Mouse (Mus musculus): Measurements from ENCODE around the gene Ccl26. TPM values are rescaled to one million over a fixed set of nuclear protein-coding genes. Genes with fewer than 3 reads are reported as not detected.
"Not testable (repeated sequence)": the region's sequence is repeated elsewhere in the genome, so short reads cannot be mapped to it uniquely, and the experiment has no call there.

Gene Ccl26
- total RNA-seq (2021), result not detected
- long read RNA-seq, experiment 1, result 0 reads
- long read RNA-seq, experiment 2, result 0 reads

- DNase-seq (ENCODE audit: low spot score in 2 of 2), result no peak
These were observed at the start of gene Ccl26 for GRCm38 (mm10) chr5:135563469-135563868. Ccl26 (minus strand) TSS chr5:135563569.

GRCm38 (mm10) chr5:135609794-135610193, 46.4 kb upstream of the Ccl26 start:
- DNase-seq (ENCODE audit: low spot score in 2 of 2), result no peak

- no peak for DNase-seq (ENCODE audit: low spot score in 2 of 2)
These were observed 44.2 kb upstream of the Ccl26 start for GRCm38 (mm10) chr5:135607581-135607980.

DNA sequence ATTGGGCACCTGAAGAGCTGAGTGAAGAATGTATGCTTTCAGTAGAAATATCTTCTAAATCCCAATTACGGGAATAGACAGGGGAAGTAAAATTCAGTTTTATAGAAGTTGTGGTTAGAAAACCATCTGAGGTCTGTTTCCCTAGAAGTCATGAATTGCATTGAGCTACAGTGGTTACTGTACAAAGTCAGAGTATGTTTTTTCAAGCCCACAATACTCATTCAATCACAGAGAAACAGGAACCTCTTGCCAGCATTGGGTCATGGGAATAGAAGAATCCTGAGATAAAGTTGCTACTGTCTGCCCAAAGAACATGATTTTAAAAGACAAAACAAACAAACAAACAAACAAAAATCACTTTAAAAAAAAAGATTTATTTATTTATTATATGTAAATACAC, 43.3 kb upstream of the Ccl26 start:
- DNase-seq (ENCODE audit: low spot score in 2 of 2), result not testable (repeated sequence)

DNA sequence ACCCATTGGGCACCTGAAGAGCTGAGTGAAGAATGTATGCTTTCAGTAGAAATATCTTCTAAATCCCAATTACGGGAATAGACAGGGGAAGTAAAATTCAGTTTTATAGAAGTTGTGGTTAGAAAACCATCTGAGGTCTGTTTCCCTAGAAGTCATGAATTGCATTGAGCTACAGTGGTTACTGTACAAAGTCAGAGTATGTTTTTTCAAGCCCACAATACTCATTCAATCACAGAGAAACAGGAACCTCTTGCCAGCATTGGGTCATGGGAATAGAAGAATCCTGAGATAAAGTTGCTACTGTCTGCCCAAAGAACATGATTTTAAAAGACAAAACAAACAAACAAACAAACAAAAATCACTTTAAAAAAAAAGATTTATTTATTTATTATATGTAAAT, 41.3 kb upstream of the Ccl26 start:
- DNase-seq (ENCODE audit: low spot score in 2 of 2), result not testable (repeated sequence)

- DNase-seq (ENCODE audit: low spot score in 2 of 2), result no peak
These were observed 26.8 kb upstream of the Ccl26 start for GRCm38 (mm10) chr5:135589996-135590784.

DNA sequence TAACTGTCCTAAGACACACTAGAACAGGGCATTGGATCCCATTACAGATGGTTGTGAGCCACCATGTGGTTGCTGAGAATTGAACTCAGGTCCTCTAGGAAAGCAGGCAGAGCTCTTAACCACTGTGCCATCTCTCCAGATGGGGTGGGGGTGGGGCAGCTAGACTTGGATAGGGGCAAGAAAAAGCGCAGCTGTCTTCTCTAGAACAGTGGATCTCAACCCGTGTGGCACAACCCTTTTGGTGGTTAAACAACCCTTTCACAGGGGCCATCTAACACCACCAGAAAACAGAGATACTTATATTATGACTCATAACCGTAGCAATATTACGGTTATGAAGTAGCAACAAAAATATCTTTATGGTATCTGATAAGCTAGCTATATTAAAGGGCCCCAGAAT, 24.4 kb upstream of the Ccl26 start:
- DNase-seq (ENCODE audit: low spot score in 2 of 2), result no peak

GRCm38 (mm10) chr5:135585691-135586090, 22.3 kb upstream of the Ccl26 start:
- DNase-seq (ENCODE audit: low spot score in 2 of 2), result no peak

DNA sequence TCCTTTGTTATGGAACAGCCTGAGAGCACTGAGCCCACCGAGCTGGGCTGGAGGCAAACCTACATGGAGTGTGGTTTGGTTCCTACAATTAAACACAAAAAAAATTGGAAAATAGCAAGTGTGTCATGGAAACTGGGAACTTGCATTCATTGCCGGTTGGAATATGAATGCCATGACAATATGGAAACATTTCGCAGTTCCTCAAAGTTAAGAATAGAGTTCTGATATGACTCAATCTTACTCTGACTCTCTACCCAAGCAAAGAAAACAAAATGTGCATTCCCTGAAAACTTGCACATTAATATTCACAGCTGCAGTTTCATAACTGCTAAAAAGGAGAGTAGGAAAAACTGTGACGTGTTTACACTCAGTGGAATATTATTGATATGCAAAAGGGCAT, 19.0 kb upstream of the Ccl26 start:
- DNase-seq (ENCODE audit: low spot score in 2 of 2), result no peak

GRCm38 (mm10) chr5:135579331-135579751, 16.0 kb upstream of the Ccl26 start:
- peak; percentile 15 to 45 for DNase-seq (ENCODE audit: low spot score in 2 of 2)

- DNase-seq (ENCODE audit: low spot score in 2 of 2), result no peak
These were observed 12.7 kb upstream of the Ccl26 start for GRCm38 (mm10) chr5:135576055-135576454.

GRCm38 (mm10) chr5:135573006-135573405, 9.6 kb upstream of the Ccl26 start, which contains the start of gene Ccl24:
Ccl24 (minus strand) TSS chr5:135573049.
- no peak for DNase-seq (ENCODE audit: low spot score in 2 of 2)

GRCm38 (mm10) chr5:135568698-135569097, 5.3 kb upstream of the Ccl26 start:
- no peak for DNase-seq (ENCODE audit: low spot score in 2 of 2)

- no peak for DNase-seq (ENCODE audit: low spot score in 2 of 2)
These were observed 4.3 kb upstream of the Ccl26 start for GRCm38 (mm10) chr5:135567556-135568265.

DNA sequence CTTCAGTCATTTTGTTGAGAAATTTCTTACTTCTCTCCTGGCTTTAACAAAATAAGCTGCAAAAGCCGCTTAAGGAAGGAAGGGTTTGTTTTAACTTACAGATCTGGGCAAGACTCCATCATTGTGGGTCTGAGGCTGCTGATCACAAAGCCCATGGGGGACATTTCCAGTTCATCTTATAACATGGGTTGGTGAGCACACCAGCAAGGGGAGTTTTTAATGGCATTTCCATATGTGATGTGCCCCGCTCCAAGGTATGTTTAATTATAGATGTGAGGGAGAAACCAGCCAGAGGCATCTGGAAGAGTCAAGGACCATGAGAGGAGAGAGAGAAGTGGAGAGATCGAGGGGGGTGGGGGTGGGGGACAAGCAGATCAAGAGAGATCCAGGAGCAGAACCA, 5.7 kb downstream of the Ccl26 start:
- DNase-seq (ENCODE audit: low spot score in 2 of 2), result no peak

- DNase-seq (ENCODE audit: low spot score in 2 of 2), result no peak
These were observed 6.3 kb downstream of the Ccl26 start for GRCm38 (mm10) chr5:135557051-135557450.

DNA sequence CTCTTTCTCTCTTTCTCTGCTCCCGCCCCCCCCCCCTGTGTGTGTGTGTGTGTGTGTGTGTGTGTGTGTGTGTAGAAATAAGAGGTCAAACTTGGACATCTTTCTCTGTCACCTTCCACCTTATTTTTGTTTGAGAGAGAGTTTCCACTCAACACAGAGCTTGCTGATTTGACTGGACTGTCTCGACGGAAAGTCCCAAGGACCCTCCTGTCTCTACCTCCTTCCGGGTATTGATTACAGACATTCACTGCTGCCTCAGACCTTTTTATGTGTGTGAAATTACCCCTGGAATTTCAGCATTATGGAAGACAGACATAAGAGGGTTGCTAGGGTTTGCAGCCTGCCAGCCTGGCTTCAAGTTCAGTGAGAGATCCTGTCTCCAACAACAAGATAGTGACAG, 7.1 kb downstream of the Ccl26 start:
- DNase-seq (ENCODE audit: low spot score in 2 of 2), result no peak

- DNase-seq (ENCODE audit: low spot score in 2 of 2), result no peak
These were observed 11.8 kb downstream of the Ccl26 start for GRCm38 (mm10) chr5:135551591-135551990.

GRCm38 (mm10) chr5:135550910-135551309, 12.5 kb downstream of the Ccl26 start:
- DNase-seq (ENCODE audit: low spot score in 2 of 2), result peak in 1 of 2 experiments; percentile 32

DNA sequence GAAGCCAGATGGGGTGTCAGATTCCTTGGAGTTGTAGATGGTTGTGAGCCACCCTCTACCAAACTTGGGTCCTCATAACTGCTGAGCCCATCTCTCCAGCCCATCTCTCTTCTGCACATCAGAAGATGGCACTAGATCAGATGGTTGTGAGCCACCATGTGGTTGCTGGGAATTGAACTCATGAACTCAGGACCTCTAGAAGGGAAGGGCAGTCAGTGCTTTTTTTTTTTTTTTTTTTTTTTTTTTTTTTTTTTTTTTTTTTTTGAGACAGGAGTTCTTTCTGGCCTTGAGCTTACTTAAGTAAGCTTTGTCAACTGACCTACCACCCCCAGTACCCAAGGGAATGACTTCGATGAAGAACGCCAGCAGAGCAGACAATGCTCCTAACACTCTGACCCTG, 15.4 kb downstream of the Ccl26 start:
- no peak for DNase-seq (ENCODE audit: low spot score in 2 of 2)

DNA sequence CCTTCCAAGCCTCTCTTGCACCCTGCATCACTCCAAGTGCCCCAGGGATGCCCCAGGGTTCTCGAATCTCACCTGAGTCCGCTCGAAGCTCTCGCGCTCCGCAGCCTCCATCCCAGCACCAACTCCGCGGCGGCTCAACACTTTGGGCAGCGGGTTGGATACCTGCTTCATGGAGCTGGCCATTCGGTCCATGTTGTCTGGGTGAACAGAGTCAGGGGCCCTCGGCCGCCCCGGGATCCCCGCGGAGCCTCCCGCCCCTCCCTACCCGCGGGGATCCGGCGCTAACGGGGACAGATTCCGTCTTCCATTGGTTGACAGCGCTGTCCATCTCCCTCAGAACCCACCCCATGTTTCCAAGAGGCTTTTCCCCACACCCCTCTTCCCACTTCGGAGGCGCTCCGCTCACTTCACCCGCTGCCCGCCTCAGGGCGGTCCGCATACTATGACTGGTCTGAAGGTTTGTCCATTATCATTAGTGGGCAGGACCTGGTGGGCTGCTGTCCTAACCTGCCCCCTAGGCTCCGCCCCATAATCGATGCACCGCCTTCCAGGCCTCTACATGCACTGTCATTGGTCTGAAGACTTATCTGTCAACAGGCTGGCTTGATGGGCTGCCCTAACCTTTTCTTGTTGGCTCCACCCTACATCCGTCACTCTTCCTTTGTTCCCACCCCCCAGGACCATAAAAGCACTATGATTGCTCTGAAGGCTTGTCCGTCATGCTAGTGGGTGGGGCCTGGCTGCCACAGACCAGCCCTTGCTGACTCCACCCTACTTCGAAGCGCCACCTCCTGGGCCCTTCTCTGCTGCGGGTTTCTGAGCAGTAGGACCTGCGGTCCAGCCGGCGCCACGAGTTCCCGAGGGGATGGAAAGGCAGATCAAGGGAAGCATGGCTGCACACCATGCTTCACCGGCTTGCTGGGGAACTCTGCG, 18.2 kb downstream of the Ccl26 start, which contains the start of gene Hip1:
Gene Hip1, minus strand, starts transcription at position 256 of the 933 bp plus-strand sequence.
- peak; percentile 99 to 100 for DNase-seq (ENCODE audit: low spot score in 2 of 2)
